Mouse (Mus musculus): ENCODE data around the gene Plb1. TPM values are rescaled to one million over a fixed set of nuclear protein-coding genes. Genes with fewer than 3 reads are reported as not detected.

Plb1 gene
- polyA plus RNA-seq (2012; rRNA removed), result 0.24 TPM in 2 replicates

DNA sequence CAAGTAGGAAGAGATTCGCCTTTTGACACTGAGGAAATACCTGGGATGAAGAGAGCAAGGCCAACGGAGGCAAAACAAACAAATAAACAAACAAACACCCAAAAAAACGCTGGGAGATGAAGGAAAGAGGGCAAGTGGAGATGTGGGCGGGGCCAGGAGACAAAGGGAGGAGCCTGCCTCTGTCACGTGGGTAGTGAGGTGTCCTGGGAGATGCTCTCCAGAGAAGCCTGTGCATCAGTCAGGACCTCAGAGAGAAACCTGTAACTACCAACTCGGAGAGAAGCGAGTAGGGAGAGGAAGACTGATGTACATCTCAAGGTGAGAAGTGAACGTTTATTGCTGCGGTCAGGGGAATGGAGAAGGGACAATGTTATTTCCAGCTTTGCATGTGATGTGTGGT, at the start of gene Plb1:
Plb1 (plus strand) TSS at position 235 of the 400 bp plus-strand sequence.

Other genes with a start within 250 kb of the Plb1 start
- gene Fosl2, start 96.9 kb upstream of the Plb1 start, polyA plus RNA-seq (2012; rRNA removed), result 83.9 and 86.9 TPM in 2 replicates
- gene Ppp1cb, start 226.1 kb downstream of the Plb1 start, polyA plus RNA-seq (2012; rRNA removed), result 12.9 and 19.6 TPM in 2 replicates